Mouse (Mus musculus) gastrocnemius, adult 18-20 months (tissue): ENCODE results near the gene Gm12185. TPM values are rescaled to one million over a fixed set of nuclear protein-coding genes. Genes with fewer than 3 reads are reported as not detected.

Experiments
- DNase-seq: peaks from one replicate; pipeline ENCODE4 v3.0.0; 2021; ENCODE audit warnings: low spot score
- total RNA-seq, 2 experiments: library from RNA; stranded (reverse); gene quantifications; 2 replicates each; pipeline ENCODE4 v1.2.3; 2021

Gene Gm12185
- total RNA-seq, 2 experiments from 2014 or later: 0.55 to 1.1 TPM

GRCm38 (mm10) chr11:48859014-48859413, 133.0 kb downstream of the Gm12185 start:
- DNase-seq: peak; percentile 72

Other genes with a start within 250 kb of the Gm12185 start
- 100 to 1,000 TPM; 383 to 411 TPM for gene Rack1, start 191.9 kb downstream of the Gm12185 start, total RNA-seq
- gene Trim41, start 174.9 kb downstream of the Gm12185 start, total RNA-seq: 10 to 100 TPM; 15.7 to 22.6 TPM
- 10 to 100 TPM; 34.7 to 41.9 TPM for gene Trim7, start 166.1 kb downstream of the Gm12185 start, total RNA-seq
- 1 to 10 TPM; 1.8 to 2.5 TPM for gene Gm12184, start 165.6 kb downstream of the Gm12185 start, total RNA-seq
- 10 to 100 TPM; 12.9 to 15.7 TPM for gene Irgm1, start 120.5 kb downstream of the Gm12185 start, total RNA-seq
- gene Gm5431, start 90.0 kb downstream of the Gm12185 start, total RNA-seq: under 1 TPM; 0.43 to 0.52 TPM
- 1 to 10 TPM in 1 of 2 experiments, under 1 TPM in 1; 0.88 to 1.1 TPM for gene Psme2b, start 46.0 kb downstream of the Gm12185 start, total RNA-seq
- gene Olfr56, start 13.3 kb downstream of the Gm12185 start, total RNA-seq: not detected
- 1 to 10 TPM in 1 of 2 experiments, under 1 TPM in 1; 0.87 to 1.9 TPM for gene 9930111J21Rik1, start 12.8 kb downstream of the Gm12185 start, total RNA-seq
- gene Tgtp1, start 1.9 kb upstream of the Gm12185 start, total RNA-seq: 1 to 10 TPM; 1.9 to 9.7 TPM
- gene 9930111J21Rik2, start 59.0 kb upstream of the Gm12185 start, total RNA-seq: 1 to 10 TPM; 1.4 to 3.2 TPM
- 1 to 10 TPM in 1 of 2 experiments, not detected in 1; 2.5 TPM for gene Tgtp2, start 72.0 kb upstream of the Gm12185 start, total RNA-seq
- gene Ifi47, start 84.4 kb upstream of the Gm12185 start, total RNA-seq: 1 to 10 TPM; 1.1 to 2.3 TPM
- not detected for gene Olfr1396, start 122.6 kb upstream of the Gm12185 start, total RNA-seq
- not detected for gene Olfr1395, start 150.0 kb upstream of the Gm12185 start, total RNA-seq
- gene Olfr1394, start 162.2 kb upstream of the Gm12185 start, total RNA-seq: not detected
- gene Btnl9, start 194.9 kb upstream of the Gm12185 start, total RNA-seq: 1 to 10 TPM; 1.1 to 1.8 TPM
- gene Zfp62, start 211.1 kb upstream of the Gm12185 start, total RNA-seq: 10 to 100 TPM; 27.4 to 28.3 TPM